Mouse (Mus musculus): ENCODE results near the gene H2-M10.5. TPM values are rescaled to one million over a fixed set of nuclear protein-coding genes. Genes with fewer than 3 reads are reported as not detected.
"Not testable (repeated sequence)": the region's sequence is repeated elsewhere in the genome, so short reads cannot be mapped to it uniquely, and the experiment has no call there.

Gene H2-M10.5
- polyA plus RNA-seq, 1 experiment: not detected

DNA sequence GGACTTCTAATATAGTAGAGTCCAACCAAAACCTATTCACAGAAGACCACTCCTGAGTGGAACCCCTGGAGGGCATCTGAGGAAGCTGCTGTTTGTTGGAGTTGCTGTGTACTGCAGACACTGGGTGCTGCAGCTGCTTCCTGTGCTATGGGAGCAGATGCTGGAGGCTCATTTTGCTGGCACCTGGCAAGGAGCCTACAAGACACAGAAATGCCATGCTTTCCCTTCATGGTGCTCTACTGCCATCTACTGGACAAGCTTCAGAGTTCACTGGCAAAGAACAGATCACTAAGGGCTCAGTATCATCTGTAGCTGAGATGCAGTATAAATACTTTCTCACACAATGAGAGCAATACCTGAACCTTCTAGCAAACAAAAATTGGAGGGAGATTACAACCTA lies 16.1 kb downstream of the H2-M10.5 start:
- H3K4me1 ChIP-seq (ENCODE audit: control insufficient read depth, insufficient read depth, insufficient read length, low read length); H3K4me3 ChIP-seq (ENCODE audit: low read depth, low read length); H3K27ac ChIP-seq (ENCODE audit: insufficient read depth, low read depth, low read length); H3K27me3 ChIP-seq (ENCODE audit: control insufficient read depth, insufficient read depth, low read length); H3K36me3 ChIP-seq (ENCODE audit: control insufficient read depth, insufficient read depth, low read length): not testable (repeated sequence)
- TF ChIP-seq CTCF (IDR thresholded peaks at IDR 0.05; ENCODE audit: extremely low read depth, insufficient read length, insufficient replicate concordance, low read depth, low read length): peak; percentile 46; the same call in 1 of the 2 replicates

DNA sequence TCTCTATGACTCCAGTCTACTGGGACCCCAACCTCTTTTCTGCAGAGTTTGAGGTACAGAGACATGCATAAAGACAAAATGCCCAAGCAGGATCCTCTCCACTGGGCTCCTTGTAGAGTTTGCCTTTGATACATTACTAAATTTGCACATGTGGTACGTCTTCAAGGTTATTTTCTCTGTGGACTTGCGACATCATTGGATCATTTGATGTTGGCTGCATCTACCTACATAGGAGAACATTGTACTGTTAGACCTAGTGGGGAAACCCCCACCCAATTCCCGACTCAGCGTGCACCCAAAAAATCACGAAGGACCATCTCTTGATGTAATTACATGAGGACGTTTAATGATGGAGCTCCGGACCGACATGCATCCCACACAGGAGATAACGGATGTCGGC lies 26.8 kb downstream of the H2-M10.5 start:
- WGBS: 33% methylated on average over 10 of the region's 10 CpGs
- H3K4me1 ChIP-seq (ENCODE audit: control insufficient read depth, insufficient read depth, insufficient read length, low read length): no peaks in the 10 kb centered on the region
- H3K27me3 ChIP-seq (ENCODE audit: control insufficient read depth, insufficient read depth, low read length): no peaks in the 10 kb centered on the region
- H3K36me3 ChIP-seq (ENCODE audit: control insufficient read depth, insufficient read depth, low read length): no peaks in the 10 kb centered on the region
- H3K4me3 ChIP-seq (ENCODE audit: low read depth, low read length): no peak overlapping the region
- H3K27ac ChIP-seq (ENCODE audit: insufficient read depth, low read depth, low read length): no peak overlapping the region
- TF ChIP-seq CTCF (IDR thresholded peaks at IDR 0.05; ENCODE audit: extremely low read depth, insufficient read length, insufficient replicate concordance, low read depth, low read length): no peak
- no peak for TF ChIP-seq POLR2A (IDR thresholded peaks at IDR 0.05; ENCODE audit: low read depth, low read length)

DNA sequence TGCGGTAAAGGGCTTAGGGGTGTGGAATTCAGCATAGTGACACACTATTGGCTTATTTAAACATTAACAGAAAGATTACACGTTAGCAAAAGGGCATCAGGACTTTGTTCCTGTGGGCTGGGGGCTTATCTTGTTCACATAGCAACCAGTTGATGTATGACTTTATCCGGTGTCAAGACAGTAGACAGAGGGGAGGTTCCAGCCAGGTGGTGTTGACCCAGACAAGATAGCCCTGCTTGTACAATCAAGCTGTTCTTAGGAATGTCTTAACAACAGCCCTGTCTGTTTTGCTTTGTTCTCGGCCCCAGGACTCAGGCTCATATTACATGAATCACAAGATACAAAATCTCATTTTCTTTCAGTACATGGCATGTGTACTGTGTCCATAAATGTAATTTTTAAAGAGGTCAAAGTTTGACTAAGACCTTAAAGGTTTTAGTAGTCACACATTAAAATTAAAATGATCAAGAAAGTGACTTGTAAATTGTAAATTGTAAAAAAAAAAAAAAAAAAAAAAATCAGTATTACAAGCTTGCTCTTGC lies 27.3 kb downstream of the H2-M10.5 start:
- 15% methylated on average over 4 of the region's 4 CpGs for WGBS
- H3K4me1 ChIP-seq (ENCODE audit: control insufficient read depth, insufficient read depth, insufficient read length, low read length); H3K4me3 ChIP-seq (ENCODE audit: low read depth, low read length); H3K36me3 ChIP-seq (ENCODE audit: control insufficient read depth, insufficient read depth, low read length); H3K27ac ChIP-seq (ENCODE audit: insufficient read depth, low read depth, low read length); H3K27me3 ChIP-seq (ENCODE audit: control insufficient read depth, insufficient read depth, low read length): not testable (repeated sequence)

DNA sequence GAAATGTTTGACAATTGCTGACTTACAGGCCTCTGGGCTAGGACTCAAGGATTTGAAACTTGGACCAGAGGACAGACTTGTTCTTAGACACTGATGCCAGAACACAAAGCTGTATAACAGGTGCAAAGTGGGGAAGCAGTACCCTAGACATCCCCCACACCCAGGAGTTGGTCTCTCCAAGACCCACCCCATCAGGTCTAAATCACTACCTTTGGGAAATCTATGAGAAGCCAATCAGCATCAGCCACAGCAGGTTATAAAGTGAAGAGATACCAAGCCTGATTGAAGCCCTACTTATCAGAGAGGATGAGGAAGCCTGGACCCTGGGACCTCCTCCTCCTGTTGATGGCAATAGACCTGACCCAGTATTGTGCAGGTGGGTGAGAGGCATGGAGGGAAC lies 39.2 kb downstream of the H2-M10.5 start, which contains the start of gene H2-M10.6:
Gene H2-M10.6, plus strand, starts transcription at position 301 of the 400 bp plus-strand sequence.
- Histone ChIP-seq H3K27me3 (ENCODE audit: control insufficient read depth, insufficient read depth, low read length) (0 out of 2 replicates have a peak, but pooled peaks cover 2% of the 10 kb centered on the region), H3K36me3 (ENCODE audit: control insufficient read depth, insufficient read depth, low read length) (no peaks in the 10 kb centered on the region), H3K27ac (ENCODE audit: insufficient read depth, low read depth, low read length) (no peak within 1 kb of the TSS), H3K4me3 (ENCODE audit: low read depth, low read length) (no peak within 1 kb of the TSS), H3K4me1 (ENCODE audit: control insufficient read depth, insufficient read depth, insufficient read length, low read length) (no peaks in the 10 kb centered on the region)
- TF ChIP-seq POLR2A (IDR thresholded peaks at IDR 0.05; ENCODE audit: low read depth, low read length) (no peak), CTCF (IDR thresholded peaks at IDR 0.05; ENCODE audit: extremely low read depth, insufficient read length, insufficient replicate concordance, low read depth, low read length) (no peak)

DNA sequence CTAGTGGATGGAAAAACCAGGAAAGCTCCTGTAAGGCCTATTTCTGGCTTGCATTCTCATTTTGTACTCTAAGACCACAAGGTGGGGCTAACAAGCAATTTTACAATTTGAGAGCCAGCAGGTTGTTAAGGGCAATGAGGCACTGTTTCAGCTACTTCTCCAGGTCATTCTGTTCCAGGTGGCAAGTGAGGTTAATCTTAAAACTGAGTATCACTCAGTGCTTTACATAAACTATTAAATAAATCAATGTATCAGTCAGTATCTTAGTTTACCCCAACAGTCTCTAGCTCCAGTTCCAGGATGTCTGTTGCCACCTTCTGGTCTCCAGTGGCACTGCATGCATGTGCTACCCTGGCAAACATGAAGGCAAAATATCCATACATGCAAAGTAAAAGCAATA lies 51.3 kb downstream of the H2-M10.5 start:
- H3K27me3 ChIP-seq (ENCODE audit: control insufficient read depth, insufficient read depth, low read length): no peaks in the 10 kb centered on the region
- TF ChIP-seq CTCF (IDR thresholded peaks at IDR 0.05; ENCODE audit: extremely low read depth, insufficient read length, insufficient replicate concordance, low read depth, low read length) (peak; percentile 69; the same call in 1 of the 2 replicates), POLR2A (IDR thresholded peaks at IDR 0.05; ENCODE audit: low read depth, low read length) (no peak)
- no peaks in the 10 kb centered on the region for H3K4me1 ChIP-seq (ENCODE audit: control insufficient read depth, insufficient read depth, insufficient read length, low read length)
- no peak overlapping the region for H3K4me3 ChIP-seq (ENCODE audit: low read depth, low read length)
- no peak overlapping the region for H3K27ac ChIP-seq (ENCODE audit: insufficient read depth, low read depth, low read length)
- H3K36me3 ChIP-seq (ENCODE audit: control insufficient read depth, insufficient read depth, low read length): no peaks in the 10 kb centered on the region

DNA sequence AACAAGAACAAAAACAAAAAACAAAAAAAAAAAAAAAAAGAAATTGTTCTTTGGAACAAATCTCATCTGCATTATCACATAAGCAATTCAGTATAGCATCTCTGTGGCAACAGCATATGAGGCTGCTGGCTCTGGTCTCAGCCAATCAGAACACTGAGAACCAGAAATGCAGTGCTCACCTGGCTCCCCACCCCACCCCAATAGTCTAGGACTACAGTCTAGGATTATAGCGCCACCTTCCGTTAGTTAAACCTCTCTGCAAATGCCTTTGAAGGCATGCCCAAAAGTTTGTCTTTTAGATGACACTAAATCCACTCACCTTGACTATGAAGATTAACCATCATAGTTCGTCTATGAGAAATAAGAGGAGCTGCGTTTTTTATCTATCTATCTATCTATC lies 52.8 kb downstream of the H2-M10.5 start:
- WGBS: 9% methylated on average over 4 of the region's 4 CpGs
- no peak overlapping the region for H3K4me3 ChIP-seq (ENCODE audit: low read depth, low read length)
- H3K36me3 ChIP-seq (ENCODE audit: control insufficient read depth, insufficient read depth, low read length): no peaks in the 10 kb centered on the region
- no peak overlapping the region for H3K27ac ChIP-seq (ENCODE audit: insufficient read depth, low read depth, low read length)
- TF ChIP-seq POLR2A (IDR thresholded peaks at IDR 0.05; ENCODE audit: low read depth, low read length) (no peak), CTCF (IDR thresholded peaks at IDR 0.05; ENCODE audit: extremely low read depth, insufficient read length, insufficient replicate concordance, low read depth, low read length) (no peak)
- no peaks in the 10 kb centered on the region for H3K4me1 ChIP-seq (ENCODE audit: control insufficient read depth, insufficient read depth, insufficient read length, low read length)
- no peaks in the 10 kb centered on the region for H3K27me3 ChIP-seq (ENCODE audit: control insufficient read depth, insufficient read depth, low read length)

Other genes starting within 250 kb of the H2-M10.5 start
- not detected in 2 replicates for gene H2-M11, start 225.8 kb upstream of the H2-M10.5 start, polyA plus RNA-seq (2012; rRNA removed)
- 0.11 and 0.14 TPM in 2 replicates for gene H2-M9, start 130.2 kb upstream of the H2-M10.5 start, polyA plus RNA-seq (2012; rRNA removed)
- gene H2-M1, start 100.7 kb upstream of the H2-M10.5 start, polyA plus RNA-seq (2012; rRNA removed): not detected in 2 replicates
- gene H2-M10.6, start 39.3 kb downstream of the H2-M10.5 start, polyA plus RNA-seq (2012; rRNA removed): not detected in 2 replicates
- gene Trim26, start 64.2 kb downstream of the H2-M10.5 start, polyA plus RNA-seq (2012; rRNA removed): 15.5 and 37.3 TPM in 2 replicates
- gene Trim15, start 94.3 kb downstream of the H2-M10.5 start, polyA plus RNA-seq (2012; rRNA removed): 25.0 and 39.3 TPM in 2 replicates
- 0.09 TPM in 1 of 2 replicates, not detected in the other for gene Trim10, start 96.7 kb downstream of the H2-M10.5 start, polyA plus RNA-seq (2012; rRNA removed)
- gene Trim40, start 117.2 kb downstream of the H2-M10.5 start, polyA plus RNA-seq (2012; rRNA removed): 23.2 and 42.3 TPM in 2 replicates
- 31.8 and 57.0 TPM in 2 replicates for gene Trim31, start 125.2 kb downstream of the H2-M10.5 start, polyA plus RNA-seq (2012; rRNA removed)
- gene Rnf39, start 170.0 kb downstream of the H2-M10.5 start, polyA plus RNA-seq (2012; rRNA removed): 3.6 and 16.0 TPM in 2 replicates
- gene Ppp1r11, start 178.8 kb downstream of the H2-M10.5 start, polyA plus RNA-seq (2012; rRNA removed): 16.7 and 31.1 TPM in 2 replicates
- 14.3 and 23.8 TPM in 2 replicates for gene Znrd1, start 185.6 kb downstream of the H2-M10.5 start, polyA plus RNA-seq (2012; rRNA removed)
- gene Znrd1as, start 185.7 kb downstream of the H2-M10.5 start, polyA plus RNA-seq (2012; rRNA removed): 0.18 and 0.25 TPM in 2 replicates
- not detected in 2 replicates for gene 2410137M14Rik, start 208.3 kb downstream of the H2-M10.5 start, polyA plus RNA-seq (2012; rRNA removed)
- gene H2-M5, start 216.6 kb downstream of the H2-M10.5 start, polyA plus RNA-seq (2012; rRNA removed): 0.09 TPM in 1 of 2 replicates, not detected in the other
- gene Zfp57, start 228.3 kb downstream of the H2-M10.5 start, polyA plus RNA-seq (2012; rRNA removed): 0.70 and 0.84 TPM in 2 replicates

Data from small intestine, adult 2 months (tissue).